Mouse (Mus musculus) intestine, embryonic 16.5 days (tissue): Measurements from ENCODE around the gene Isg20. TPM values are rescaled to one million over a fixed set of nuclear protein-coding genes. Genes with fewer than 3 reads are reported as not detected.

ENCODE experiments used
- ATAC-seq: fragments of 200-750 bp; cut with Nextera tagmentation; 2 replicates; pipeline ENCODE4 v1.8.0; 2017; ENCODE audit warnings: moderate TSS enrichment, moderate library complexity
- H3K27ac ChIP-seq: fragments of 300-500 bp; sonication (generic); 2 replicates; pipeline ENCODE4 v1.5.1; 2014; ENCODE audit warnings: mild to moderate bottlenecking, low read length
- H3K27me3 ChIP-seq: fragments of 300-500 bp; sonication (generic); replicated peaks from 2 replicates; pipeline ENCODE4 v1.6.1; 2014; ENCODE audit warnings: low read length, control low read depth, mixed read lengths; ENCODE audit not compliant: control insufficient read depth, insufficient read depth
- H3K36me3 ChIP-seq: fragments of 300-500 bp; sonication (generic); 2 replicates; pipeline ENCODE4 v1.6.1; 2014; ENCODE audit warnings: low read length, control low read depth; ENCODE audit not compliant: control insufficient read depth, insufficient read depth
- H3K4me1 ChIP-seq: fragments of 300-500 bp; sonication (generic); 2 replicates; pipeline ENCODE4 v1.6.1; 2014; ENCODE audit warnings: low read length, control low read depth, mixed read lengths; ENCODE audit not compliant: control insufficient read depth, insufficient read depth
- H3K4me2 ChIP-seq: fragments of 300-500 bp; sonication (generic); 2 replicates; pipeline ENCODE4 v1.6.1; 2014; ENCODE audit warnings: low read depth, low read length, control low read depth
- H3K4me3 ChIP-seq: fragments of 300-500 bp; sonication (generic); 2 replicates; pipeline ENCODE4 v1.5.1; 2014; ENCODE audit warnings: mild to moderate bottlenecking, low read length
- H3K9ac ChIP-seq: fragments of 300-500 bp; sonication (generic); 2 replicates; pipeline ENCODE4 v1.6.1; 2014; ENCODE audit warnings: low read depth, low read length
- H3K9me3 ChIP-seq: fragments of 300-500 bp; sonication (generic); 2 replicates; pipeline ENCODE4 v1.6.1; 2016; ENCODE audit warnings: low read length, control low read depth; ENCODE audit not compliant: control insufficient read depth
- WGBS: fragments of 180-500 bp; shearing (Covaris S2); extraction: QIAGEN DNeasy Blood & Tissue Kit; methylation state at CpG from one replicate; pipeline ENCODE4 v1.1.7; 2014; 5-methylcytosine and 5-hydroxymethylcytosine counted together
- polyA plus RNA-seq: library from polyadenylated mRNA; unstranded; fragments of >200 nt; fragmentation: Nextera tagmentation; extraction: Ambion mirVana; gene quantifications from 2 replicates; pipeline ENCODE4 v1.2.1, GENCODE M21; 2015

The Isg20 gene
- polyA plus RNA-seq, 1 experiment from 2014 or later = 6.8 TPM

- no peaks in the 10 kb centered on the region; the same call in 1 of the 2 replicates for H3K4me1 ChIP-seq
- ATAC-seq = no peak
These were observed 14.0 kb downstream of the Isg20 start for GRCm38 (mm10) chr7:78927266-78927665.

DNA sequence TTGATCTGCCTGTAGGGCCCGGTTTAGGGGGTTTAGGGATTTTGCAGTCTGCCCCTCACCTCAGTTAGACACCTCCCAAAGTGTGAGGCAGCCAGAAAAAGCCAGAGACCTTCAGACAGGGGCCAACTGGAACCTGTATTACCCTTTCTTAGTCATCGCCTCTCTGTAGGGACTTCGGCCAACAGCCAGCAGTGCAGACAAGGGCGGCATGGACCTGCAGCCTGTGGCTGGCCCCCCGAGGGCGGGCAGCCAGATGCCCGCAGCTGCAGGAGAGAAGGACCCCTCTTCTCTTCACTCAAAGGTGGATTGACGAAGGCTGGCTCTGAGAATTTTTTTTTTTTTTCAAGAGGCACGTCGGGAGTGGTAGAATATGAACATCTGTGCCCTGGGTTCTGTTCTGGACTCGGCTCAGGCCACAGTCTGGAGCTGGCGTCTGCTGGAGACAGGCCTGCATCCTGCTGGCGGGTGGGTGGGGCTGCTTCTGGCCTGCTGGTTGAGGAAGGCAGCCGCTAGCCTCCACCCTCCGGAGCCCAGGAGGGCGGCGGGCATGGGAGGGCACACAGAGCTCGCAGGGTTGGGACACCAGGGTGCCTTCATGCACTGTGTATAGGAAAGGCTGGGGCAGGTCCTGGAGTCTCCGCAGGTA lies 25.9 kb downstream of the Isg20 start:
- Histone ChIP-seq H3K4me2 (no peak overlapping the region), H3K27me3 (no peaks in the 10 kb centered on the region)

More at GRCm38 (mm10) chr7:78927266-78927665, 14.0 kb downstream of the Isg20 start:
- Histone ChIP-seq H3K27me3 (no peaks in the 10 kb centered on the region), H3K27ac (no peak overlapping the region), H3K36me3 (no peaks in the 10 kb centered on the region), H3K4me2 (no peak overlapping the region), H3K9ac (no peak overlapping the region), H3K4me3 (no peak overlapping the region), H3K9me3 (no peaks in the 10 kb centered on the region)
- 71% methylated on average over 3 of the region's 3 CpGs for WGBS

GRCm38 (mm10) chr7:78940971-78941370 lies 27.7 kb downstream of the Isg20 start:
- Histone ChIP-seq H3K4me1 (no peaks in the 10 kb centered on the region), H3K27me3 (no peaks in the 10 kb centered on the region), H3K9ac (no peak overlapping the region), H3K4me2 (no peak overlapping the region), H3K4me3 (no peak overlapping the region), H3K27ac (no peak overlapping the region), H3K9me3 (no peaks in the 10 kb centered on the region), H3K36me3 (no peaks in the 10 kb centered on the region)
- no peak for ATAC-seq
- 84% methylated on average over 3 of the region's 3 CpGs for WGBS

More for the DNA sequence above, 25.9 kb downstream of the Isg20 start:
- Histone ChIP-seq H3K9ac (no peak overlapping the region), H3K27ac (no peak overlapping the region), H3K4me1 (no peaks in the 10 kb centered on the region), H3K4me3 (no peak overlapping the region), H3K36me3 (no peaks in the 10 kb centered on the region), H3K9me3 (no peaks in the 10 kb centered on the region)
- WGBS = 61% methylated on average over 19 of the region's 19 CpGs
- no peak for ATAC-seq

DNA sequence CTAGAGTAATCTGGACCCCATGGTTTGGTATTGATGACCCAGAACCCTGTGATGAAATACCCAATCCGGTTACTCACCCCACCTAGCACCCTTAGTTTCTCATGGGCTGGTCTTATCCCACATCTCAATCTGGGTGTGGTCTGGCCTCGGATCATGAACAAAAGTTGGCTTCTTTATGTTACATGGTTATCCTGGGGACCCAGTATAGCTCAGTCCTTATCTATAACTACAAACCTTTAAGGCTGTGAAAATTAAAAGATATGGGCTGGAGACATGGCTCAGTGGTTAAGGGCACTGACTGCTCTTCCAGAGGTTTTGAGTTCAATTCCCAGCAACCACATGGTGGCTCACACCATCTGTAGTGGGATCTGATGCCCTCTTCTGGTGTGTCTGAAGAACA lies 29.3 kb downstream of the Isg20 start:
- Histone ChIP-seq H3K4me2 (no peak overlapping the region), H3K4me1 (no peaks in the 10 kb centered on the region), H3K36me3 (no peaks in the 10 kb centered on the region), H3K27me3 (no peaks in the 10 kb centered on the region), H3K9ac (no peak overlapping the region), H3K4me3 (no peak overlapping the region), H3K27ac (no peak overlapping the region), H3K9me3 (no peaks in the 10 kb centered on the region)
- 92% methylated on average over 2 of the region's 2 CpGs for WGBS
- ATAC-seq = no peak

- 22% methylated on average over 11 of the region's 11 CpGs for WGBS
- H3K27me3 ChIP-seq = no peaks in the 10 kb centered on the region
- H3K4me1 ChIP-seq = no peaks in the 10 kb centered on the region
- no peak overlapping the region for H3K4me2 ChIP-seq
- no peaks in the 10 kb centered on the region for H3K36me3 ChIP-seq
- ATAC-seq = no peak
- H3K9ac ChIP-seq = no peak overlapping the region
- no peak overlapping the region for H3K4me3 ChIP-seq
- H3K9me3 ChIP-seq = no peaks in the 10 kb centered on the region
- H3K27ac ChIP-seq = no peak overlapping the region
These were observed 40.8 kb downstream of the Isg20 start for GRCm38 (mm10) chr7:78953886-78954572.

GRCm38 (mm10) chr7:78954619-78955018 lies 41.4 kb downstream of the Isg20 start:
- no peak overlapping the region for H3K27ac ChIP-seq
- 71% methylated on average over 6 of the region's 6 CpGs for WGBS
- H3K36me3 ChIP-seq = no peaks in the 10 kb centered on the region
- H3K27me3 ChIP-seq = no peaks in the 10 kb centered on the region
- H3K4me2 ChIP-seq = no peak overlapping the region
- no peak overlapping the region for H3K4me3 ChIP-seq
- H3K9me3 ChIP-seq = no peaks in the 10 kb centered on the region
- no peak for ATAC-seq
- no peaks in the 10 kb centered on the region for H3K4me1 ChIP-seq
- no peak overlapping the region for H3K9ac ChIP-seq

DNA sequence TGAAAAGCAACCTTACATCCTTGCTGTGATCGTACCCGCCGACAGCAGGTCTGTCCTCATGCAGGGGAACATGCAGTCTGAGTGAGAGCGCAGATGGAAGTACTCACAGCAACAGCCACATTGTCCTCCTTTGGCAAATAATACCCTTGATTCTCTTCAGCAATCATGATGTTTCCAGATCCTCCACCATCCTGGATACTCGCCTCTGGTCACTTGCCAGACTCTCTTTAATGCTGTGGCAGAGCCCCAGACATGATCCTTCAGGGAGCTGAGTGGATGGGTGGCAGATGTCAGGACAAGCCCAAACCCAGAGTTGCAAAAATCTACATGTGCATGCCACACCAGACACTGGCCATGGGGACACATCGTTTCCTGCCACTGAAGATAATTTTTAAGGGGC lies 41.9 kb downstream of the Isg20 start:
- Histone ChIP-seq H3K4me3 (no peak overlapping the region), H3K4me1 (no peaks in the 10 kb centered on the region), H3K27me3 (no peaks in the 10 kb centered on the region), H3K36me3 (no peaks in the 10 kb centered on the region), H3K9ac (no peak overlapping the region), H3K4me2 (no peak overlapping the region), H3K9me3 (no peaks in the 10 kb centered on the region), H3K27ac (no peak overlapping the region)
- WGBS = 86% methylated on average over 6 of the region's 6 CpGs
- no peak for ATAC-seq

DNA sequence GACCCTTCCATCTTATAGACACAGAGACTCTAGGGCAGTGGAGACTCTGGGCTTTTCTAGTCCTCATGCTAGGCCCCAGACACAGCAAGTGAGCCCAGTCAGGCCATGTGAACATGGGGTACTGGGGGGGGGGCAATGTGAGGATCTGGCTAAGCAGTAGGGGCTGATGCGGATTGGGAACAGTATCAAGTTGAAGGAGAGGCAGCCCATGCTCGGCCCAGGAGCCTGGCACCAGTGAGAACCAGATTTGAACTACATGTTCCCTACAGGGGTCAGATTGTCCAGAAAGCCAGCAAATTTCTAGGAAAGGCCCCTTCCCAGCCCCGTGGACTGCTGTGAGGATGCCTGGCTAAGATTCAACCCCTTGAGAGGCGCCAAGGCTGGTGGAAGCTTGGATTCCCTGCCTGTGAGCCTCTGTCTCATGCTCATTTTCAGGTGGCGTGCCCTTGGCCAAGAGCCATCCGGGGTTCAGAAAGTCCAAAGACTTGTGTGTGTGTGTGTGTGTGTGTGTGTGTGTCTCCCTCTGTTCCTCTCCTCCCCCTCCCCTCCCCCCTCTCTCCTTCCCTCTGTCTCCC lies 45.4 kb downstream of the Isg20 start:
- no peak for ATAC-seq
- H3K9ac ChIP-seq = no peak overlapping the region
- H3K27ac ChIP-seq = no peak overlapping the region
- WGBS = 68% methylated on average over 6 of the region's 6 CpGs
- no peak overlapping the region for H3K4me3 ChIP-seq
- no peaks in the 10 kb centered on the region for H3K27me3 ChIP-seq
- H3K9me3 ChIP-seq = no peaks in the 10 kb centered on the region
- no peaks in the 10 kb centered on the region for H3K4me1 ChIP-seq
- H3K36me3 ChIP-seq = no peaks in the 10 kb centered on the region
- no peak overlapping the region for H3K4me2 ChIP-seq

DNA sequence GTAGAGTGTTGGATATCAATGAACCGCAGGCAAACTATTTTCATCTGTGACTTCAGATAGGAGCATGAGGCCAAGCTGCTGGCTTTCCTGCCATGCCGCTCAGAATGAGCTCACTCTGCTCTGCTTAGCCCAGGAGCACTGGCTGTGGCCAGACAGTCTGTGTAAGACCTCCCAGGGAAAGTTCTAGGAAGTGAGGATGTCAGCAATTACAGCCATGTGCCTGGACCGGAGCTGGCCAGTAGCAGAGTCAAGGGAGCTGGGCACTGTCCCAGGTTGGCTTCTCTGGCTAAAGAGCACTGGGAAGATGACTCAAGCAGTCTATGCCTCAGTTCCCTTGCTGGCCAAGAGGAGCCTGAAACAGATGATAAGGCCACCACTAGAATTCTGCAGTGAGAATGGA lies 50.7 kb downstream of the Isg20 start:
- H3K9ac ChIP-seq = no peak overlapping the region
- H3K4me2 ChIP-seq = no peak overlapping the region
- WGBS = 92% methylated on average over 3 of the region's 3 CpGs
- ATAC-seq = no peak
- H3K4me1 ChIP-seq = no peaks in the 10 kb centered on the region
- no peaks in the 10 kb centered on the region for H3K9me3 ChIP-seq
- no peaks in the 10 kb centered on the region for H3K36me3 ChIP-seq
- H3K4me3 ChIP-seq = no peak overlapping the region
- no peaks in the 10 kb centered on the region for H3K27me3 ChIP-seq
- no peak overlapping the region for H3K27ac ChIP-seq
